Mouse (Mus musculus) kidney, adult 2 months (tissue): ENCODE measurements around the gene Ddx54. TPM values are rescaled to one million over a fixed set of nuclear protein-coding genes. Genes with fewer than 3 reads are reported as not detected.

Experiments used
- DNase-seq: peaks from one replicate; pipeline ENCODE4 v3.0.0; 2021
- H3K27ac ChIP-seq: fragments of 200-500 bp; 2 replicates; pipeline ENCODE4 v1.5.1; 2012; ENCODE audit warnings: low read depth, low read length, control low read depth, inconsistent platforms; ENCODE audit not compliant: insufficient read depth
- H3K27me3 ChIP-seq: fragments of 200-500 bp; replicated peaks from 2 replicates; pipeline ENCODE4 v1.6.1; 2012; ENCODE audit warnings: mild to moderate bottlenecking, moderate library complexity, low read length, inconsistent platforms; ENCODE audit not compliant: control insufficient read depth, insufficient read depth
- H3K36me3 ChIP-seq: fragments of 200-500 bp; 2 replicates; pipeline ENCODE4 v1.6.1; 2012; ENCODE audit warnings: mild to moderate bottlenecking, moderate library complexity, low read length, inconsistent platforms; ENCODE audit not compliant: control insufficient read depth, insufficient read depth
- H3K4me1 ChIP-seq: fragments of 200-500 bp; 2 replicates; pipeline ENCODE4 v1.6.1; 2011; ENCODE audit warnings: low read length; ENCODE audit not compliant: control insufficient read depth, insufficient read depth
- H3K4me3 ChIP-seq: fragments of 200-500 bp; 2 replicates; pipeline ENCODE4 v1.5.1; 2011; ENCODE audit warnings: mild to moderate bottlenecking, low read depth, low read length, control low read depth; ENCODE audit not compliant: insufficient read depth
- CTCF ChIP-seq: fragments of 200-500 bp; conservative IDR thresholded peaks from 2 replicates; pipeline ENCODE4 v1.5.1; 2011; ENCODE audit warnings: low read depth, mild to moderate bottlenecking, control low read depth, low read length, moderate library complexity, mixed read lengths; ENCODE audit not compliant: insufficient read depth, insufficient read length
- POLR2A ChIP-seq: fragments of 200-500 bp; IDR thresholded peaks from one replicate; pipeline ENCODE4 v1.6.1; 2011; ENCODE audit warnings: low read depth, low read length, control low read depth
- WGBS: fragments of 180-500 bp; shearing (Covaris S2); methylation state at CpG from one replicate; pipeline ENCODE4 v1.1.7; 2018; 5-methylcytosine and 5-hydroxymethylcytosine counted together
- polyA plus RNA-seq: library from polyadenylated mRNA; depleted of rRNA; stranded (reverse); fragments of >200 nt; gene quantifications from 2 replicates; pipeline ENCODE4 v1.2.3, GENCODE M21; 2012

Gene Ddx54
- polyA plus RNA-seq, 1 experiment, result 29.3 TPM

GRCm38 (mm10) chr5:120605241-120605661 lies 7.3 kb upstream of the Ddx54 start:
- no peak for TF ChIP-seq POLR2A
- no peak for TF ChIP-seq CTCF
- peaks cover 5% of the 10 kb centered on the region for H3K4me1 ChIP-seq
- no peak for DNase-seq
- no peak overlapping the region for H3K27ac ChIP-seq
- no peaks in the 10 kb centered on the region for H3K36me3 ChIP-seq
- peak overlapping the region; percentile 23; the same call in 1 of the 2 replicates for H3K4me3 ChIP-seq
- no peaks in the 10 kb centered on the region for H3K27me3 ChIP-seq
- WGBS, result 6% methylated on average over 10 of the region's 10 CpGs

DNA sequence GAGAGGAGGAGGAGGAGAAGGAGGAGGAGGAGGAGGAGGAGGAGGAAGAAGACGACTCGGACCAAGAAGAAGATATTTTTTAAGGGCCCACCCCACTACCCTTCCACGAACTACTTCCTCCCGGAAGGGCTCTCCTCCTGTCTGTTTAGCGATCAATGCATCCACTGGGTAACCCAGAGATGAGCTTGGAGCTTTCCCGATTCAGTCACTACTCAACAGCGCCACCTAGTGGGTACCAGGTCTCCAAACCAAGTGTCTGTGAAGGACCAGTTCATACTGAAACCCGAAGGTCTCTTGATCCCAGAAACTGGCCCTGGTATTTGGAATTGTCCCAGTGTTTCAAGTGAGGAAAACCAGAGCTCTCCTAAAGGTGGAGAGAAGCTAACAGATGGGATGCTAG lies 6.9 kb upstream of the Ddx54 start:
- Histone ChIP-seq H3K27ac (no peak overlapping the region), H3K27me3 (no peaks in the 10 kb centered on the region), H3K36me3 (no peaks in the 10 kb centered on the region), H3K4me3 (no peak overlapping the region), H3K4me1 (peaks cover 5% of the 10 kb centered on the region)
- peak; percentile 91 for DNase-seq
- TF ChIP-seq POLR2A (no peak), CTCF (peak; percentile 92)
- WGBS, result under 1% methylated on average over 8 of the region's 8 CpGs

DNA sequence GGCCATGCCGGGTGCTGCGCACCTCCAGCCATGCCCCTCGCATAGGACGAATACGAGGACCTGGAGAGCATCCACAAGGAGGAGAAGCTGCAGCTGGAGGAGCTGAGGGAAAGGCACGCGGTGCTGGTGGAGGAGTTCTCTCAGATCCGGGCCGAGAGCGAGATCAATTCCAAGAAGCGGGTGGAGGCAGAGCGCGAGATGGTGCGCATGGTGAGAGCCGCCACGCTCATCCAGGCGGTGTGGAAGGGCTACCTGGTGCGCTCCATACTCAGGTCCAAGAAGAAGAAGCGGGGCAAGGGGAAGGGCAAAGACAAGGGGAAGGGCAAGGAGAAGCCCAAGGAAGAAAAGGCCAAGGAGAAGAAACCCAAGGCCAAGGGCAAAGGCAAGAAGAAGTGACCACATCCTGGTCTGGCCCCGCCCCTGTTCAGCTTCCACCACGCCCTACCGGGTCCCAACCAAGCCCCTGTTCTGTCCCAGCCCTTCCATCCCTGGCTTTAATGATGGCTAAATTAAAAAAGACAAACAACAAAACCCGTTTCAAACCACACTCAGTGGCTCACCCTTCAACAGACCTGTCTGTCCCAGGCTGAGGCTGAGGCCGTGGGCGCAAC lies 5.8 kb upstream of the Ddx54 start:
- Histone ChIP-seq H3K27ac (no peak overlapping the region), H3K27me3 (no peaks in the 10 kb centered on the region), H3K4me1 (peaks cover 14% of the 10 kb centered on the region), H3K36me3 (no peaks in the 10 kb centered on the region), H3K4me3 (no peak overlapping the region)
- DNase-seq, result no peak
- TF ChIP-seq POLR2A, result no peak
- 82% methylated on average over 25 of the region's 25 CpGs for WGBS

DNA sequence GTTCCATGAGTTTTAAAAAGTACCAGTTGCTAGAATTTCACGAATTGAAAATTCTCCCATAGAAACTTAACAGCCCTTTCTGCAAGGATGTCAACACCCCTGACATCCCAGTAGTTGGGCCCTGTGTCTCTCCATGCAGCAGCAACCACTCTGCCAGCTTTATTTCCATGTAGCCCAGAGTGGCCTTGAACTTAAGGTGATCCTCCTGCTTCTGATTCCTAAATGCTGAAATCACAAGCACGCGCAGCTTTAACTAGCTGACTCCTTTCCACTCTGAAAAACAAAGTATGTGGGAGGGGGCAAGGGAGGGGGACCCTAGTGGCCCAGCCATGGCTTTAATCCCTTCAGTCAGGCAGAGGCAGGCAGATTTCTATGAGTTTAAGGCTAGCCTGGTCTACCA lies 5.2 kb upstream of the Ddx54 start:
- H3K27ac ChIP-seq, result no peak overlapping the region
- 88% methylated on average over 3 of the region's 3 CpGs for WGBS
- H3K4me1 ChIP-seq, result peaks cover 14% of the 10 kb centered on the region
- TF ChIP-seq CTCF, result no peak
- TF ChIP-seq POLR2A, result no peak
- H3K27me3 ChIP-seq, result no peaks in the 10 kb centered on the region
- H3K36me3 ChIP-seq, result no peaks in the 10 kb centered on the region
- DNase-seq, result no peak
- H3K4me3 ChIP-seq, result no peak overlapping the region

DNA sequence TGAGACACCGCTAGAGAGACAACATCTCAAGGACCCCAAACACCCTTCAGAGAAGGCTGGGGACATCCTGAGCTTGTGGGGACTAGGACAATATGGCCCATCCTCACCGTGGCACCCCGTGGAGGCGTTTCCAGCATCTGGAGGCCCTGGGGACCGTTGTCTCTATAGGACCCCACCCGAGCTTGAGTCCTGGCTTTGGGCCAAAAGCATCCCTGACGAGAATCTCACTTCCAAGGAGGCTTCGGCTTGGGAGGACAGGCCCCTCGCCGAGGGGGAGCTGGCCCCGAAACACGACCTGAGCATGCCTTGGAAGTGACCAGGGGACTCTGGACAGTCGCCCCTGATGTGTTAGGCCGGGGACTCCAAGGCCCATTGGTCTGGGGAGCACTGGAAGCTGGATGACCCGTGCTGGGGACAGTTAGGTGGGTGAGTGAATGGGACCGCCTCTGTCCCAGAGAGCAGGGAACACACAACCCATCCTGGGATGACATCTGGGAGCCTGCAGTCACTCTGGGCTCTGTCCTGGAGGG lies 3.2 kb upstream of the Ddx54 start:
- 84% methylated on average over 16 of the region's 16 CpGs for WGBS

GRCm38 (mm10) chr5:120610906-120611305 lies 1.6 kb upstream of the Ddx54 start:
- no peak for TF ChIP-seq CTCF
- no peak for TF ChIP-seq POLR2A

More for the DNA sequence above, 3.2 kb upstream of the Ddx54 start:
- Histone ChIP-seq H3K4me1 (peaks cover 14% of the 10 kb centered on the region), H3K36me3 (no peaks in the 10 kb centered on the region), H3K27me3 (no peaks in the 10 kb centered on the region), H3K27ac (no peak overlapping the region), H3K4me3 (no peak overlapping the region)
- DNase-seq, result no peak
- TF ChIP-seq CTCF (no peak), POLR2A (no peak)

DNA sequence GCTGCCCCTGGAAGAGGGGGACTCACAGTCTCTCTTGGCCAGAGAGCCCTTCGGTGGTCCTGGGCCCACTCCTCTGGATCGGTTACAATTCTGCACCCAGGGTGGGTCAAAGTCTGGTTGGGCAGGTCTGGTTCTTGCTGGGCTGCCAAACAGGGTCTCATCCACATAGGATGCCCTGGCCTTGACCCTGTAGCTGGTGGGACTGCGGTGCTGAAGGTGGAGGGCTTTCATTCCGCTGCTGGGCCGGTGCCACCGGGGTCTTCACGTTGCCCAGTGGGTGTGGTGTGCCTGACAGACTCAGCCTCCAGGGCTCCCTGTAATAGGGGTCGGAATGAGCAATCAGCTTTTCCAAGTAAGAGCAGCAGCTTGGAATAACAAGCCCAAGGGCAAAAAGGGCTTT lies 1.1 kb upstream of the Ddx54 start:
- peak overlapping the region; percentile 26; the same call in 1 of the 2 replicates for H3K27ac ChIP-seq
- no peaks in the 10 kb centered on the region for H3K27me3 ChIP-seq
- 36% methylated on average over 8 of the region's 8 CpGs for WGBS
- no peak for TF ChIP-seq CTCF
- no peak for TF ChIP-seq POLR2A
- DNase-seq, result no peak
- H3K4me3 ChIP-seq, result peak overlapping the region; percentile 55
- peaks cover 9% of the 10 kb centered on the region; the same call in 1 of the 2 replicates for H3K4me1 ChIP-seq
- no peaks in the 10 kb centered on the region for H3K36me3 ChIP-seq

More at GRCm38 (mm10) chr5:120610906-120611305, 1.6 kb upstream of the Ddx54 start:
- Histone ChIP-seq H3K27me3 (no peaks in the 10 kb centered on the region), H3K4me3 (no peak overlapping the region), H3K4me1 (peaks cover 9% of the 10 kb centered on the region; the same call in 1 of the 2 replicates), H3K27ac (no peak overlapping the region), H3K36me3 (no peaks in the 10 kb centered on the region)
- 54% methylated on average over 5 of the region's 5 CpGs for WGBS
- DNase-seq, result peak; percentile 55
